Mouse (Mus musculus): Measurements from ENCODE around the gene Gm20388.

The Gm20388 gene

DNA sequence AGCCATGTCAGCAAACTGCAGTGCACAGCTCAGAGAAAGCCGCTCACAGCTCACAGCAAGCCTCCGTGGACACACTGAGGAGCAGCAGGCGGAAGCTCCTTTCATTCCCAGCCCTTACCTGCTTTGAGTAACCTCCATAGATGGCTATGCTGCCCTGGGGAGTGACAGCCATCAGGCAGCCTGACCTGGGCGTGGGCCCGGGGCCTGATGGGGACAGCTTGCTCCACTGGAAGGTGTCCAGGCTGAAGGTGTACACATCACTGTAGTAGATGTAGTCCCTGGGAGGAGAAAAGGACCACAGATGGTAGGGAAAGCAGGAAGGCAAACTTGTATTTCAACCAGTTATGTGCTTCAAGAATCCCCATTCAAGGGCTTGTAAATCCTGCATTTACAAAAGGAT is 1894.2 kb downstream of the Gm20388 start:
- DNase-seq (ENCODE audit: low read depth in 2 of 2, low spot score in 2 of 2) = no peak

GRCm38 (mm10) chr8:121806126-121806525 is 1895.5 kb downstream of the Gm20388 start:
- DNase-seq (ENCODE audit: low read depth in 2 of 2, low spot score in 2 of 2) = no peak

- DNase-seq (ENCODE audit: low read depth in 2 of 2, low spot score in 2 of 2) = no peak
Measured at GRCm38 (mm10) chr8:121808032-121808431, 1897.4 kb downstream of the Gm20388 start.

- no peak for DNase-seq (ENCODE audit: low read depth in 2 of 2, low spot score in 2 of 2)
Measured at GRCm38 (mm10) chr8:121809524-121810155, 1899.0 kb downstream of the Gm20388 start.

- DNase-seq (ENCODE audit: low read depth in 2 of 2, low spot score in 2 of 2) = no peak
Measured at GRCm38 (mm10) chr8:121811502-121811901, 1900.9 kb downstream of the Gm20388 start.

- no peak for DNase-seq (ENCODE audit: low read depth in 2 of 2, low spot score in 2 of 2)
Measured at GRCm38 (mm10) chr8:121811931-121812570, 1901.4 kb downstream of the Gm20388 start.

DNA sequence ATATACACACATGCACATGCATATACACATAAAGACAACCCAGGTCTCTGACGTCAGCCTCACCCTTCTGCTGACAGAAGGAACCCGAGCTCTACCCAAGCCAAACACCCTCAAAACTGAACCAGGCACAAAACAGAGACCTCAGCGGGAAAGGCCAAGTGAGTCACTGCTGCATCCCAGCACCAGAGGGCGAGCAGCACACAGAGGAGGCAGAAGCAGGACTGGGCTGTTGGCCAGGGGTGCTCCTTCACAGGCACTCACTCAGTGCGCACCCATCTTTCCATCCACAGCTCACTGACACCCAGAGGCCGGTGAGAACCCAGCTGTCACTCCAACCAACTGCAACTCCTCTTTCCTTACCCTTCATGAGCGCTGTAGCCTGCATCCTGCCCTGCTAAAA is 1907.6 kb downstream of the Gm20388 start:
- no peak for DNase-seq (ENCODE audit: low read depth in 2 of 2, low spot score in 2 of 2)

DNA sequence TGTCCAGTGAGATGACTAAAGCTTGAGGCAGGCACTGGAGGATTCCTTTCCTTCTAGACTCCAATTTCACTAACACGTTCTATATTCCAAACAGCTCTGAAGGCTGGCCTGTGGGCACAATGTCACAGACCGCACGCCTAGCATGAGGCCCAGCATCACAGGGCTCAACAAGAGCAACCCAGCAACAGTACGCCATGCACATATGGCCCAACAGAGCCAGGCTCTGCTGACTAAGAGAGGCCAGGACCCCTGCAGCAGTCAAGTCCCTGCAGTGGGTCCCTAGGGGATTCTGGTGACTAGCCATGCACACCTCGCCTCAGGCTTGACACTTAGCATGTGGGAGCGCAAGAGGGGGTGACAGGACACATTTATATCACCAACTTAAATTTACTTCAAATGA is 1910.2 kb downstream of the Gm20388 start:
- DNase-seq (ENCODE audit: low read depth in 2 of 2, low spot score in 2 of 2) = no peak

- no peak for DNase-seq (ENCODE audit: low read depth in 2 of 2, low spot score in 2 of 2)
Measured at GRCm38 (mm10) chr8:121821320-121821719, 1910.7 kb downstream of the Gm20388 start.

GRCm38 (mm10) chr8:121821770-121822169 is 1911.1 kb downstream of the Gm20388 start:
- no peak for DNase-seq (ENCODE audit: low read depth in 2 of 2, low spot score in 2 of 2)

DNA sequence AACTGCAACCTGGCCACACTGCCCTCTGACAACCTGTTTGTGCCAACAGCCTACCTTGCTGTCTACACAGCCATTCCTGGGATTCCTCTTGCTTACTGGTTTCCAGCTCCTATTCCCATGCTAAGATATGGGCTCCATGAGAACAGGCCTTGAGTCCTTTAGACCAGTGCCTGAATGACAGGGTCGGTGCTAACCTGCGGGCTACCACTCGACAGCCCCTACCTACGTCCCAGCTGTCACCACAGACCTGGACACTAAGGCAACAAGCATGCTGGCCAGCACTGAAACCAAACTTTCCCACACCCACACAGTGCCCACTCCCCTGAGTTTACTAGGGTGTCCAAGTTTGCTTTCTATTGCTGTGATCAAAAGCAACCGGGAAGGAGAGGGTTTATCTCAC is 1917.1 kb downstream of the Gm20388 start:
- DNase-seq (ENCODE audit: low read depth in 2 of 2, low spot score in 2 of 2) = no peak

- no peak for DNase-seq (ENCODE audit: low read depth in 2 of 2, low spot score in 2 of 2)
Measured at GRCm38 (mm10) chr8:121828376-121829023, 1917.9 kb downstream of the Gm20388 start.

- DNase-seq (ENCODE audit: low read depth in 2 of 2, low spot score in 2 of 2) = peak; percentile 81 to 84
Measured at GRCm38 (mm10) chr8:121829048-121829776, 1918.6 kb downstream of the Gm20388 start, which contains the start of gene Klhdc4. Gene Klhdc4 (minus strand): TSS chr8:121829569.

DNA sequence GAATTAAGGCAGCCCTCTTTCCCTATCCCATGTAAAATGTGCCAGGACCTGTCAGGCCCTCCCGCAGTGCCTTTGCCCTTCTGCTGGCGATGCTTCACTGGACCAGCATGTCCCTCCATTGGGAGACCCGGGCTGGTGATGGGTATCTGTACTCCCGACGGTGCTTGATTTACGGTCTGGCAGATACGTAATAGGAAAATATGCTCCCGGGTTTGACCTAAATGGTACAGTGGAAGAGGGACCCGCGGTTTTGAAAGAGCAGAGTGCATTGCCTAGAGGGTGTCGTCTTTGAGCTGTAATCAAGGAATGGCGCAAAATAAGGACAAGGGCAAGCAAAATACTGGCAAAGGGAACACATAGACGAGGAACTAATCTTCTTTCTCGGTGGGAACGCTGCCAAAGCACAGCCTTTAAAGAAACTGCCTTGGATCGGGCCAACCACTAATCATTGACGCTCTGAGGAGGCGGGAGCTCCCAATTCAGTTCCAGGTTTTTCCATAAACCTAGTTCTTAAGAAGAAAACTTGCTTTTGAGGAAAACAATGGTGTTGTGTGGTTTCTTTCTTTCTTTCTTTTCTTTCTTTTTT is 1919.2 kb downstream of the Gm20388 start:
- no peak for DNase-seq (ENCODE audit: low read depth in 2 of 2, low spot score in 2 of 2)

DNA sequence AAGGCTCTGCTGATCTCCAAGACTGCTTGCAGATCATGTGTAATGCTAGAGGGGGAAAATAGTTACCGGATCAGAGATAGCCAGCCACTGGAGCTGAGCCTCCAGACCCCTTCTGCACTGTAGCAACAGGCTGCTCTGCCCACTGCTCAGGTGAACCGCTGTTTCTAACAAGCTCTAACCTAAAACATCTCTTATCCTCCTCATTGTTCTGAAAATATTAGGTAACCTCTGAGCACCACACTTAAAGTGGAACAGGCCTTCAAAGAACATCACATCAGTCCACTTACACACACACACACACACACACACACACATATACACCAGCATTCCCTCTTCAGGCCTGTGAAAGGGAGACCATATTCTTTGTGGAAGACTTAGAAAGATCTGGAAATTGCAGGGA is 1921.4 kb downstream of the Gm20388 start:
- no peak for DNase-seq (ENCODE audit: low read depth in 2 of 2, low spot score in 2 of 2)

DNA sequence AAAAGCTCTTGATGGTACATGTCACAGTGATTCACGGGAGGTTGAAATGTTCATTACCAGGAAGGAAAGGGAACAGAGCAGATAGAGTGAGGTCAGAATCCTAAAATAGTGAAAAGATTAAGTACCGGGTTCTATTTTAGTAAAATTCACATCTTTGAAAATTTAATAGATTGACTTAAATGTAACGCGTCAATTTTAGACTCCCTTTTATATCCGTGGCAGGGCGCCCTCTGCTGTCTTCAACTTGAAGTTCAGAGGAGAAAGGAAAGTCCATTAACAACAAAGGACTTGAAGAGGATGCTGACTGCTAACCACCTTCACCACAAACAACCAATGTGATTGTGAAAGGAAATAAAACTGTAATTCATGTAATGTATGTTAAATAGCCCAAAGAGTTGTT is 1921.9 kb downstream of the Gm20388 start:
- DNase-seq (ENCODE audit: low read depth in 2 of 2, low spot score in 2 of 2) = peak; percentile 72 to 81

GRCm38 (mm10) chr8:121841242-121841641 is 1930.6 kb downstream of the Gm20388 start:
- DNase-seq (ENCODE audit: low read depth in 2 of 2, low spot score in 2 of 2) = peak; percentile 70 to 76

GRCm38 (mm10) chr8:121842064-121842955 is 1931.7 kb downstream of the Gm20388 start:
- no peak for DNase-seq (ENCODE audit: low read depth in 2 of 2, low spot score in 2 of 2)

DNA sequence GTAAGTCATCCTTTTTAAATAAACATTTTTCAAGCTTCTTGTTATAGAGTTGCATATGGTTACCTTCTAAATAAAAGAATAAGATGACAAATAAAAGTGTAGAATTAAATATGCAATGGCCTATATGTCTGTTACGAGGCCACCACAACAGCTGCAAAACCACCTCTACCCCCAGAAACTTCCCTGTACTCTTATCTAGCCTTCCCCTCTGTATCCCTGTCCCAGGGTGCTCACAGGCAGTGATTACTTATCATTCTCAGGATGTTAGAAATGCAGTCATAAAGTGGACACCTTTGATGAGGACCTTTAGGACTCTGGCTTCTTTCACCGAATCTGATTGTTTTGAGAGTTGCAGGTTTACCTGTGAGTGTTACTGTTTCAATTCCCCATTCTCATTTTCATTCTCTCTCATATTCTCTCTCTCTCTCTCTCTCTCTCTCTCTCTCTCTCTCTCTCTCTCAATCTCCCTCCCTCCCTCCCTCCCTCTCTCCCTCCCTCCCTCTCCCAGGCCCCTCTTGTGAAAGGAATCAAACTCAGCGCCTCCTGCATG is 1932.6 kb downstream of the Gm20388 start:
- no peak for DNase-seq (ENCODE audit: low read depth in 2 of 2, low spot score in 2 of 2)

DNA sequence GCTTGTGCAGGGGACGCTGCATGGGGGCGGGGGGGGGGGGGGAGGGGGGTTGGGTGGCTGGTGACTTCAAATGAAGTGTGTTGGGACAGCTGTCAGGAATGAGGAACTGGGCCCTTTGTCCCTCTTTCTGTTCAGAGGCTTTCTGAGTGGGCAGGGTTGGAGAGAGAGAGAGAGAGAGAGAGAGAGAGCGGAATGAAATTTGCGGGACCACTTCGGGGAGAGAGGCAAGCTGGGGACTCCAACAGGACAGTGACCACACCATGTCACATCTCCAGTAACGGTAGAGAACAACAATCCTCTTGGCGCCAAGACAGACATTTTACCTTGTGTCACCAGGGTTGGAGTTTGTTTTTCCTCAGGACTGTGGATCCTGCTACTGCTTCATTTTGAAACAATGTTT is 1934.1 kb downstream of the Gm20388 start:
- no peak for DNase-seq (ENCODE audit: low read depth in 2 of 2, low spot score in 2 of 2)
